Mouse (Mus musculus): ENCODE measurements around the gene Serpinb6c. TPM values are rescaled to one million over a fixed set of nuclear protein-coding genes. Genes with fewer than 3 reads are reported as not detected.

Gene Serpinb6c
- polyA plus RNA-seq, 1 experiment from 2014 or later = not detected

GRCm38 (mm10) chr13:33935465-33936181 is 30.1 kb upstream of the Serpinb6c start:
- peak; percentile 92 for ATAC-seq (ENCODE audit: insufficient read depth, low FRiP score)
- peak overlapping the region; percentile 86 for H3K4me3 ChIP-seq (replicated peaks; ENCODE audit: low read length)
- H3K36me3 ChIP-seq (ENCODE audit: control insufficient read depth, insufficient read depth, low read length) = no peaks in the 10 kb centered on the region
- H3K9ac ChIP-seq (ENCODE audit: low read length) = peak overlapping the region; percentile 92
- H3K4me1 ChIP-seq (ENCODE audit: control insufficient read depth, insufficient read depth, low read length) = peaks cover 8% of the 10 kb centered on the region
- H3K4me2 ChIP-seq (ENCODE audit: low read depth, low read length) = peak overlapping the region; percentile 79
- under 1% methylated on average over 44 of the region's 44 CpGs for WGBS
- H3K9me3 ChIP-seq (replicated peaks; ENCODE audit: control insufficient read depth, low read length) = no peaks in the 10 kb centered on the region
- H3K27ac ChIP-seq (ENCODE audit: low read length) = peak overlapping the region; percentile 70; the same call in 1 of the 2 replicates
- H3K27me3 ChIP-seq (ENCODE audit: control insufficient read depth, insufficient read depth, low read length) = no peaks in the 10 kb centered on the region

- Histone ChIP-seq H3K9me3 (replicated peaks; ENCODE audit: control insufficient read depth, low read length) (no peaks in the 10 kb centered on the region), H3K27ac (ENCODE audit: low read length) (no peak overlapping the region), H3K27me3 (ENCODE audit: control insufficient read depth, insufficient read depth, low read length) (no peaks in the 10 kb centered on the region), H3K9ac (ENCODE audit: low read length) (peak overlapping the region; percentile 32; the same call in 1 of the 2 replicates), H3K36me3 (ENCODE audit: control insufficient read depth, insufficient read depth, low read length) (no peaks in the 10 kb centered on the region; the same call in 1 of the 2 replicates), H3K4me1 (ENCODE audit: control insufficient read depth, insufficient read depth, low read length) (peaks cover 8% of the 10 kb centered on the region), H3K4me3 (replicated peaks; ENCODE audit: low read length) (peak overlapping the region; percentile 86), H3K4me2 (ENCODE audit: low read depth, low read length) (peak overlapping the region; percentile 79)
- no peak for ATAC-seq (ENCODE audit: insufficient read depth, low FRiP score)
- WGBS = 54% methylated on average over 6 of the region's 6 CpGs
Observed at GRCm38 (mm10) chr13:33934743-33935142, 29.2 kb upstream of the Serpinb6c start.

- Histone ChIP-seq H3K4me1 (ENCODE audit: control insufficient read depth, insufficient read depth, low read length) (peaks cover 8% of the 10 kb centered on the region; the same call in 1 of the 2 replicates), H3K27me3 (ENCODE audit: control insufficient read depth, insufficient read depth, low read length) (no peaks in the 10 kb centered on the region), H3K36me3 (ENCODE audit: control insufficient read depth, insufficient read depth, low read length) (peaks cover 3% of the 10 kb centered on the region), H3K27ac (ENCODE audit: low read length) (no peak overlapping the region), H3K9ac (ENCODE audit: low read length) (no peak overlapping the region), H3K4me3 (replicated peaks; ENCODE audit: low read length) (no peak overlapping the region), H3K9me3 (replicated peaks; ENCODE audit: control insufficient read depth, low read length) (no peaks in the 10 kb centered on the region), H3K4me2 (ENCODE audit: low read depth, low read length) (no peak overlapping the region)
- no peak for ATAC-seq (ENCODE audit: insufficient read depth, low FRiP score)
- WGBS = 72% methylated on average over 3 of the region's 3 CpGs
Observed at GRCm38 (mm10) chr13:33930912-33931311, 25.4 kb upstream of the Serpinb6c start.

- Histone ChIP-seq H3K27me3 (ENCODE audit: control insufficient read depth, insufficient read depth, low read length) (no peaks in the 10 kb centered on the region), H3K4me1 (ENCODE audit: control insufficient read depth, insufficient read depth, low read length) (peaks cover 8% of the 10 kb centered on the region; the same call in 1 of the 2 replicates), H3K27ac (ENCODE audit: low read length) (no peak overlapping the region), H3K36me3 (ENCODE audit: control insufficient read depth, insufficient read depth, low read length) (peaks cover 3% of the 10 kb centered on the region), H3K4me2 (ENCODE audit: low read depth, low read length) (no peak overlapping the region), H3K4me3 (replicated peaks; ENCODE audit: low read length) (no peak overlapping the region), H3K9ac (ENCODE audit: low read length) (no peak overlapping the region), H3K9me3 (replicated peaks; ENCODE audit: control insufficient read depth, low read length) (no peaks in the 10 kb centered on the region)
- no peak for ATAC-seq (ENCODE audit: insufficient read depth, low FRiP score)
- WGBS = 75% methylated on average over 2 of the region's 2 CpGs
Observed at GRCm38 (mm10) chr13:33930281-33930680, 24.8 kb upstream of the Serpinb6c start.

- no peaks in the 10 kb centered on the region for H3K9me3 ChIP-seq (replicated peaks; ENCODE audit: control insufficient read depth, low read length)
- peaks cover 24% of the 10 kb centered on the region for H3K36me3 ChIP-seq (ENCODE audit: control insufficient read depth, insufficient read depth, low read length)
- ATAC-seq (ENCODE audit: insufficient read depth, low FRiP score) = no peak
Observed at GRCm38 (mm10) chr13:33921699-33922098, 16.2 kb upstream of the Serpinb6c start.

GRCm38 (mm10) chr13:33921041-33921440 is 15.5 kb upstream of the Serpinb6c start:
- no peak for ATAC-seq (ENCODE audit: insufficient read depth, low FRiP score)
- Histone ChIP-seq H3K27ac (ENCODE audit: low read length) (no peak overlapping the region), H3K4me3 (replicated peaks; ENCODE audit: low read length) (no peak overlapping the region), H3K4me1 (ENCODE audit: control insufficient read depth, insufficient read depth, low read length) (no peaks in the 10 kb centered on the region), H3K36me3 (ENCODE audit: control insufficient read depth, insufficient read depth, low read length) (peaks cover 25% of the 10 kb centered on the region), H3K27me3 (ENCODE audit: control insufficient read depth, insufficient read depth, low read length) (no peaks in the 10 kb centered on the region), H3K9me3 (replicated peaks; ENCODE audit: control insufficient read depth, low read length) (no peaks in the 10 kb centered on the region), H3K4me2 (ENCODE audit: low read depth, low read length) (no peak overlapping the region), H3K9ac (ENCODE audit: low read length) (no peak overlapping the region)
- 94% methylated on average over 6 of the region's 6 CpGs for WGBS

More at GRCm38 (mm10) chr13:33921699-33922098, 16.2 kb upstream of the Serpinb6c start:
- 71% methylated on average over 5 of the region's 5 CpGs for WGBS
- no peak overlapping the region for H3K4me2 ChIP-seq (ENCODE audit: low read depth, low read length)
- no peak overlapping the region for H3K27ac ChIP-seq (ENCODE audit: low read length)
- no peaks in the 10 kb centered on the region for H3K4me1 ChIP-seq (ENCODE audit: control insufficient read depth, insufficient read depth, low read length)
- no peak overlapping the region for H3K4me3 ChIP-seq (replicated peaks; ENCODE audit: low read length)
- H3K27me3 ChIP-seq (ENCODE audit: control insufficient read depth, insufficient read depth, low read length) = no peaks in the 10 kb centered on the region
- H3K9ac ChIP-seq (ENCODE audit: low read length) = no peak overlapping the region

- H3K9ac ChIP-seq (ENCODE audit: low read length) = no peak overlapping the region
- WGBS = 60% methylated on average over 3 of the region's 3 CpGs
- no peak overlapping the region for H3K4me3 ChIP-seq (replicated peaks; ENCODE audit: low read length)
- H3K27me3 ChIP-seq (ENCODE audit: control insufficient read depth, insufficient read depth, low read length) = no peaks in the 10 kb centered on the region
- no peaks in the 10 kb centered on the region for H3K4me1 ChIP-seq (ENCODE audit: control insufficient read depth, insufficient read depth, low read length)
- no peak overlapping the region for H3K4me2 ChIP-seq (ENCODE audit: low read depth, low read length)
- H3K27ac ChIP-seq (ENCODE audit: low read length) = no peak overlapping the region
- H3K9me3 ChIP-seq (replicated peaks; ENCODE audit: control insufficient read depth, low read length) = no peaks in the 10 kb centered on the region
- no peak for ATAC-seq (ENCODE audit: insufficient read depth, low FRiP score)
- no peaks in the 10 kb centered on the region for H3K36me3 ChIP-seq (ENCODE audit: control insufficient read depth, insufficient read depth, low read length)
Observed at GRCm38 (mm10) chr13:33906821-33907220, 1.3 kb upstream of the Serpinb6c start.

GRCm38 (mm10) chr13:33903290-33903689 is 2.2 kb downstream of the Serpinb6c start:
- Histone ChIP-seq H3K9ac (ENCODE audit: low read length) (no peak overlapping the region), H3K4me3 (replicated peaks; ENCODE audit: low read length) (no peak overlapping the region), H3K4me2 (ENCODE audit: low read depth, low read length) (no peak overlapping the region), H3K4me1 (ENCODE audit: control insufficient read depth, insufficient read depth, low read length) (no peaks in the 10 kb centered on the region), H3K36me3 (ENCODE audit: control insufficient read depth, insufficient read depth, low read length) (no peaks in the 10 kb centered on the region), H3K9me3 (replicated peaks; ENCODE audit: control insufficient read depth, low read length) (no peaks in the 10 kb centered on the region), H3K27ac (ENCODE audit: low read length) (no peak overlapping the region), H3K27me3 (ENCODE audit: control insufficient read depth, insufficient read depth, low read length) (no peaks in the 10 kb centered on the region)
- no peak for ATAC-seq (ENCODE audit: insufficient read depth, low FRiP score)
- WGBS = 77% methylated on average over 2 of the region's 2 CpGs

- Histone ChIP-seq H3K4me1 (ENCODE audit: control insufficient read depth, insufficient read depth, low read length) (no peaks in the 10 kb centered on the region), H3K27me3 (ENCODE audit: control insufficient read depth, insufficient read depth, low read length) (no peaks in the 10 kb centered on the region), H3K36me3 (ENCODE audit: control insufficient read depth, insufficient read depth, low read length) (no peaks in the 10 kb centered on the region), H3K4me3 (replicated peaks; ENCODE audit: low read length) (no peak overlapping the region), H3K9ac (ENCODE audit: low read length) (no peak overlapping the region), H3K9me3 (replicated peaks; ENCODE audit: control insufficient read depth, low read length) (no peaks in the 10 kb centered on the region), H3K27ac (ENCODE audit: low read length) (no peak overlapping the region), H3K4me2 (ENCODE audit: low read depth, low read length) (no peak overlapping the region)
- WGBS = 42% methylated on average over 2 of the region's 2 CpGs
- ATAC-seq (ENCODE audit: insufficient read depth, low FRiP score) = no peak
Observed at GRCm38 (mm10) chr13:33894207-33894606, 11.3 kb downstream of the Serpinb6c start.

Measured in stomach, embryonic 16.5 days (tissue).